Mouse (Mus musculus) liver, embryonic 14.5 days (tissue): ENCODE results near the gene Siah1a.

ENCODE experiments used
- CTCF ChIP-seq: IDR thresholded peaks from 2 replicates; pipeline ENCODE4 v1.5.1; 2016; ENCODE audit warnings: antibody characterized with exemption, low read depth, control low read depth
- EP300 ChIP-seq: IDR thresholded peaks from 2 replicates; pipeline ENCODE4 v1.6.1; 2016; ENCODE audit warnings: antibody characterized with exemption, low read depth

- TF ChIP-seq CTCF: no peak
- no peak for TF ChIP-seq EP300
Measured at GRCm38 (mm10) chr8:86786498-86786897, 40.8 kb upstream of the Siah1a start.
